Mouse (Mus musculus) gastrocnemius, postnatal 4 days (tissue): ENCODE measurements around the gene Unc13c. TPM values are rescaled to one million over a fixed set of nuclear protein-coding genes. Genes with fewer than 3 reads are reported as not detected.
A peak's percentile ranks its signal among the peaks of the same experiment; 100 is the strongest.

ENCODE experiments used
- DNase-seq, 2 experiments: peaks; one replicate each; pipeline ENCODE4 v3.0.0; 2021 to 2022; ENCODE audit warnings: low spot score in 2 of 2, mixed read lengths in 2 of 2
- long read RNA-seq, 2 experiments: library from polyadenylated mRNA; stranded (forward); transcript quantifications; one replicate each; pipeline ENCODE4 v2.0.0; 2021
- total RNA-seq, 2 experiments: library from RNA; stranded (reverse); gene quantifications; 2 replicates each; pipeline ENCODE4 v1.2.3; 2021

Gene Unc13c
- under 1 TPM; 0.37 to 0.41 TPM for total RNA-seq
- long read RNA-seq, experiment 1 = 0 reads
- long read RNA-seq, experiment 2 = 0 reads

DNA sequence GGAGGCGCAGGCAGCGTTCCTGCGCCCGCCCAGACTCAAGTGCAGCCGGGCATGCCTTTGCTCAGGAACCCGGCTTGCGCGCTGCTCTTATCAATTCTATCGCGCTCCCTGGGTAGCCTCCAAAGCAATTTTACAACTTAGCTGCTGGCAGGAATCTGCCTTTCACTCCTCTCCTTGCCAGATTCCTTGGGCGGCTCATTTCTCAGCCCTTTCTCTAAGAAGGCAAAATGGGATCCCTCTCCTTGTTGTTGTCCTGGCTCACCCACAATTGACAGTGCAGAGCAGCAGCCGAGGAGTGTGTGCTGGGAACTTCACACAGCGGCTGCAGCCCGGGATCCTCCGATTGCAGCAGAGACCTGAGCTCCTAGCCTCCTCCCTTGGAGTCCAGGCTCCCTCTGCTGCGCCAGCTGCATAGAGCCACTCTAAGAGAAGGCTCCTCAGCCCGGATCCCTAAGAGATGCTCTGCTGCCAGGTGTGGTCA lies at the start of gene Unc13c:
Gene Unc13c (minus strand): TSS at position 326 of the 481 bp plus-strand sequence.
- DNase-seq = peak in 1 of 2 experiments; percentile 15

DNA sequence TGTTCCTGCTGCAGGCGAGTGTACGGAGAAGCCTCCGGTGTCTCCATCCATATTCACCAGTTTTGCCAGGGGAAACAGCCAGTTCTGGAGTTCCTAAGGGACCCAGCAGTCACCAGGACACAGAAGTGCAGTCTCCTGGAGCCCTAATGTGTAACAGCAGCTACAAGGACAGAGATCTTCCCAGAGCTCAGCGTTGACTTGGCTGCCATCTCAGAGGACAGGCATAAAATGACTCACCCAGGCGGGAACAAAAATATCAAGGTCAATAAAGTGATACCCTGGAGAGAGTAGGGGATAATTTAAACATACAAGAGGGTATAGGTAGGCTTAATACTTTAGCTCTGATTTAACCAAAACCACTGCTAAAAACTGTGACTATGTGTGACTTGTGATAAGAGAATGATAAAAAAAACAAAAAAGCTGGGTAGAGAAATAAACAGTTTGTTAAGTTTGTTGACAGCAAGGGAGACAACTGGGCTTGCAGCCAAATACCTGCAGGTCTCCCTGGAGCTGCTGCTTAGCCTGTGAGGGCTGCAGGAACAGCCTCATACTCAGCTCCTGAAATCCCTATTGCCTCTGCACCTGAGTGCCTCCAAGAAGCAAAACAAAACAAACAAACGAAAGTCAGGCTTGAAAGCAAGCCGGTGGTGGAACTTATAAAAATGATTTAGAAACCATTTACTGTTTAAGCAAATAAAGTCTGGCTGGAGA lies 39.4 kb upstream of the Unc13c start:
- DNase-seq = no peak

DNA sequence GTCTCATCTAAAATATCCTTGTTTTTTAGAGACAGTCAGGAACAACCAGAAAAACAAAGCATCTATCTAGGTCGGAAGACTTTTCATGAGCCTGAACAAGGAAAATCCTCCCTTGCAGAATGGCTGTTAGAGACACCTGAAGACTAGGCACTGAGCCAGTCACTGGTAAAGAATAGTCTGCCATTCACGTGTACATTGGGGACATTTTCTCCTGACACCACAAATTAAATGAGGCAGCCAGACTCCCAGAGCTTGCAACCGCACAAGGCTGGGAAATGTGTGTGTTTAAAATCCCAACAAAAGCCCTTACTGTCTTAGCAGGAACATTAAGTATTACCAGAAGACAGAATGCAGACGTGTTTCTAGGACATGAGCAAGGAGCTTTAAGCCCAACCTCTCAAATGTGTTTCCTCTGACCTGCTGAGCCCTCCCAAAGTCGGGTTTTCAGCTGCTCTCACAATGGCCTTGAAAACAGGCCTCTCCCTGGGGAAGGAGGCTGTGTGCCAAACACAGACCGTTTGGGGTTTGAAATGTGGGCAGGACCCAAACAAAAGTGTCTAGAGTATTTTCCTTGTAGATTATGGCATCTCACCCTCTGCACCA lies 33.7 kb upstream of the Unc13c start:
- DNase-seq = no peak

DNA sequence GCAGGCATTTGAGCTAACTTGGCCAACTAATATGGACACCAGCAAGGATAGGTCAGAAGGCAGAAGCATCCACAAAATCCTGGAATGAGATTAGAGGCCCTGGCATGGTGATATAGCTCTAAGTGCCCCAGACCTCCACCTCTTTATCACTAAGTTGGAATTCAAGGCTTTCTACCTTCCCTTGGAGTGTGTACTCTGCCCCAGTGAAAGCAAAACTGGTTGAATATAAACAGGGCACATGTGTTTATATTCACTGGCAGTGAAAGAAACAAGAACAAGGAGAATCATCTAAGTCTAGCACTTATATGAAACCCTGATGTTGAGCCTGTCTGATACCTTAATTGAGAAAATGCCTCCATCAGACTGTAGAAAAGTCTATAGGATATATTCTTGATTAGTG lies 19.3 kb upstream of the Unc13c start:
- no peak for DNase-seq

DNA sequence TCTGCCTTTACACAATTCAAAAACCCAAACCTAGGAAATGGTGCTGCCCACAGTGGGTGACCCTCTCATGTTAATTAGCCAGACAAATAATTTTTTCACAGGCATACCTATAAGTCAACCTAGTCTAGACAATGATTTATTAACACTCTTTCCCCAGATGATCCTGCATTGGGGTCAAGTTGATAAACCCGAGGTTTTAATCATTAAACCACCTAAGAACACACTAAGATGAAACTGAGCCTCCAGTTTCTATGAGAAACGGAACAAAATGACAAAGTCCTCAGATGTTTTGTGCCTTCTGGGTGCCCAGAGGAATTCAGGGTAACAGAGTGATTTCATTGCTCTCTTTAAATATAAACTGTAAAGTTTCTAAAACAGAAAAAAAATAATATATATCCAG lies 18.5 kb upstream of the Unc13c start:
- DNase-seq = no peak

DNA sequence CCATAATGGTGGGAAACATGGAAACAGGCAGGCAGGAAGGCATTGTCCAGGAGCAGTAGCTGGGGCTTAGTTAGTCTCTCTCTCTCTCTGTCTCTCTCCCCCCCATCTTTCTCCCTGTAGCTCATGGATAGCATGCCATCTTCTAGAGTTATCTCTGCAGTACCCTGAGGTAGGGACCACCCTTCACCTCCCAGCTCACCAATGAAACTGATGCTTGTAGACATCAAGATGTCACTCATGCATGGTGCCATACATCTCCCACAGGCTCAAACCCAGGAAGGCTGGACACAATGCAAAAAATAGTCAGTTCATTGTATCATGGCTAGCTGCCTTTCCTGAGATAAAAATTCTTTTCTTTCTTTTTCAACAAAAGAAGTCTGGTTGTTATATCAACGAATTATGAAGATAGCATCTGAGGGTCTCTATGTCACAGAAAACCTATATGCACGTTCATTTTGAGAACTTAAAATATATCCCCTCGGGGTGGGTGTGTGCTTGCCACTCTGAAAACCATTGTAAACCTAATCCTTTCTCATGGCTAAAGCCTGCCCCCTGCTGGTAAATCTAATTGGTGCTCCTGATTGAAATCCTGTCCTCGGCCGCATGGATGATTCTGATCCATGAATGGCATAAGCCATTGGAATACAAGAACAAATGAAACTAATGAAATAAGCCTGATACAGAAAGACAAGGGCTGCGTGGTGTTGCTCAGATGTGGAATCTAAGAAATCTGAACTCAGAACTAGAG lies 14.0 kb upstream of the Unc13c start:
- DNase-seq = peak; percentile 42 to 52

DNA sequence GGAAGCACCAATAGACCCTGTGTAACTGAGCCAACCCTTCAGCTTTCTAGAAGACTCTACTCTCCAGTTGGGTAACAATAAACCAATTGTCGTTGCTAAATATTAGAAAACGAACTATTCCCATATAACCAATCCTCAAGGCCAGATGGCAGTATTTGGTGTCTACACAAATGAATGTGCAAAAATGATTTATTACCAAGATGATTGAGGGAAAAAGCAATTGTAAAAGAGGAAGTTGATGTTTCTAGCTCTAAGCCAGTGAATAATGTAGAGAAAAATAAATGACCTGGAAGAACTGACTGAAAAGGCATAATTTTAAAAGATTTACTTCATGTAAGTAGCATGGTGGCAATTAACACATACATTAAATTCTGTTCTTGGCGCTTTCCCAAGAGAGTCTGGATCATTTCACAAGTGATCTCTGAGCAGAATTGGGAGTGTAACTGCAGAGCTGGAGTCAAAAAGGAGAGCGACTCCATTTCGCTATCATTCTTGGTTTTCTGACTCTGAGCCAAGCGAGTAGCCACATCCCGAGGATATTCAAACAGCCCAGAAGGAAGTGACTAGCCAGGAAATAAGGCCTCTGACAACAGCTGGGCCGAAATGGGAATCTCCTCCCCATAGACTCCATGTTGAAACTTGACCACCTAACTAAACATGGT lies 3.7 kb upstream of the Unc13c start:
- no peak for DNase-seq

DNA sequence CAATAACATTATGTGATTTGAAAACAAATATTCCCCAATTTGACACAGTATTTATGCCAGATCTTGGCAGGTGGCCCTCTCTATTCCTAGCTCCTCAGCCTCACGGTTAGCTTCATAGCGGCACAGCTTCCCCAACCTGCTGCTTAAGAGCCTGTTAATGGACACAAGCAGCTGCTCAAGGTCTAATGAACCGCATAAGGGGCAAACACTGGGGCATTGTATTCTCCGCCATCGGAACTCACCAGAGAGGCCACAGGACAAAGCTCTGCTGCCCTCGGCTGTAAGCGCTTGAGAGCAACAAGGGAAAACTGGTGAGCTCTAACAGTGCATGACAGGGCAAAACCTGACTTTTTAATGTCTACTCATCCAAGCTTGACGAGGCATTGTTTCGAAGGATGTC lies 2.0 kb upstream of the Unc13c start:
- peak in 1 of 2 experiments; percentile 8 for DNase-seq

DNA sequence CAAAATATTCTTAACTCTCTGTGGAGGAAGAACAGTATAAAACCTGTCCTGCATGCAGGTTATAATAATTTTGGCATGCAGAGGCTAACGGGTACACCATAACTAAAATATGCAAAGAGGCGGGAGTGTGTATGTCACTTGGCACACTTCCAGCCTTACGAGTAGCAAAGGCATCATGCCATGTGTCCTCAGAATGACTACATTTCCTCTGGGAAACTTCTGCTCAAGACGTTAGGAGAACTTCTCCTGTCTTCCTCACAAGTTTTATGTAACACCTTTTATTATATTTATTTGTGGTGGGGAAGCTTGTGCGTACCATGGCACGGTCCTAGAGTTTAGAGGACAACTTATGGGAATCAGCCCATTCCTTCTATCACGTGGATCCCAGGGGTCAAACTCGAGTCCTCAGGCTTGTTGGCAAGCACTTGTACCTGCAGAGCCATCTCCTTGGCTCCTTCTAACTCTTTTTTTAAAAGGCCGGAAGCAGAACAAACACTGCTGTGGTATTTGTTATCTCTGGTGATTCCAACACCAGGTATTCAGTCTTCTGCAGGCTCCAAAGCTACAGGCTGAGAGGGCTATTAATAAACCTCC lies 3.3 kb downstream of the Unc13c start:
- DNase-seq = no peak

DNA sequence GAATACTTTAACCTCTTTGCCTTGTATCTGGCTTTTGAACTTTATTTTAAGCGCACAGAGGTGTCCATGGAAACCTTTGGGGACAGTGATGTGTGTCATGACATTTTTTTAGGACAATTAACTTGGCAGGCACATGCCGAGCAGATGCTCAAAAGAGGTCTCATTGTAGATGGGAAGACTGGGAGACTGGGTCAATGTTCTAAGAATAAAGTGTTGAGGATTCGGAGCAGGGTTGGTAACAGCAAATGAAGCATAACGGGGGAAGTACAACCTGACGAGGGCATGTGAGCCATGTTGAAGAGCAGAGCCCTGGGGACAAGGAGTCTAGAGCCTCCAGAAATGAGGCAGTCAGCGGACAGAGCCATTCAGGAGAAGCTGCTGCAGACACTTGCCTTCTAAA lies 6.3 kb downstream of the Unc13c start:
- no peak for DNase-seq

DNA sequence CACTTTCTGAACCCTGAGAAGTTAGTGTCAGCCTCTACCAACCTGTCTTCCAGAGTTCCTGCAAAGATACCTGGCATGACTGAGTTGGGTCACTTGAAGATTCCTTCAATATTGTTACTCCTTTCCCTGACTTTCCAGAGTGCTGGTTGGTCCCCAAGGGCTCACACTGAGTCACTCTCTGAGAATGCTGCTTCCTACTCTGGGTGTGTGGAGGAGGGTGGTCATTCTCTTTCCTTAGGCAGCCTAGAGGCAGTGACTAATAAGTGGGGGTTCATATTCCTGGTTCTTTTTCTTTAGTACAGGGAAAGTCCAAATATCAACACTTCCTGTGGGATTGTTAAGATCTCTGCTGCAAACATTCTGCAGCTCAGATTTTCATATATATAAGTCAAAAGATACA lies 16.4 kb downstream of the Unc13c start:
- no peak for DNase-seq

DNA sequence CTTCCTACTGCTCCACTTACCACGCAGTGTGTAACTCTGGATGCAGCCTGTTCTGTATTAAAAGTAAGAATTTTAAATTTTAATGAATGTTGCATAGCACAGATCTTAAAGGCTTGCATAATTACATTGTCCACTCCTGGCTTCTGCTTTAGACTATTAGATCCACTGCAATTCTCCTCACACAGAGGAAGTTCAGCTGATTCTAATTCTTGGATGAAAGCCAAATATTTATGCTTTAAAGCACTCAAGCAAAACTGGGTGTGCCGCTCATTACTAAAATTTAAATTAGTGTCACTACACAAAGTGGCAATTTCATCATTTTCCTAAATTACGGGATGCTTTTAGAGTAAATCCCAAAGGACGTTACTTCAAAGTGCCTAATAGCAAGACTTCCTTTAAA lies 17.2 kb downstream of the Unc13c start:
- no peak for DNase-seq

DNA sequence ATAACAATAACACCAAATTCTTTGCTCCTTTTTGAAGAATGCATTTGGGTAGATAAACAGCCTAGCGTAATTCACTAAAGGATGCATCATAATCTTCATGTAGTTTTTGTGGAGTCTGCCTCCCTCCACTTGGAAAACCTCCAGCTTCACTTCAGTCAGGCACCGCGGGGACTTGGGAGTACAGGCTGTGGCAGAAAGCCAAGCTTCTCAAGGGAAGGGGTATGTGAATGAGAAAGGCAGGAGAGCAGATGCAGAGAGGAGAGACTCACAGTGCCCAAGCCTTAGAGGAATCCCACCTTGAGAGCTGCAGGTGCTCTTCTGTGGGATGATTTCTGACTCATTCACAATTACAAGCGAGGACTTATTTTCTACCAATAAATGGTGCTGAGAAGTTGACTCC lies 33.9 kb downstream of the Unc13c start:
- DNase-seq = no peak

DNA sequence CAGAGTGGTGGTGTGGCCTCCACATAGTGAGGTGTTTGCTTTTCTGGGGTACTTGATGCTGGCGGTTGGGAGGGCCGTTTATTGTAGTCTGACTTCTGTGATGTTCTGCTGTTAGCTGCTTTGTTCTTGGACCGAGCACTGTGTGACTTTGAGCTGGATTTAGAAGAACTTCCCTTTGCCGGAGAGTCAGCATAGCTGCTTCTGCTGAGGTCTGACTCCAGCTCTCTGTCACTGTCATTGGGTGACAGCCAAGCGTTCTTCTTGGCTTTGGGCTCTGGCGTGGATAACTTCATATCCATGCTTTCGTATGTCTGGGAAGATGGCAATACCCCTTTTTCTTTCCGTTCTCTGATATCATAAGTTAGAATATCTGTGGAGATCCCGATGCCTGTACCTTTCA lies 36.8 kb downstream of the Unc13c start:
- DNase-seq = no peak

DNA sequence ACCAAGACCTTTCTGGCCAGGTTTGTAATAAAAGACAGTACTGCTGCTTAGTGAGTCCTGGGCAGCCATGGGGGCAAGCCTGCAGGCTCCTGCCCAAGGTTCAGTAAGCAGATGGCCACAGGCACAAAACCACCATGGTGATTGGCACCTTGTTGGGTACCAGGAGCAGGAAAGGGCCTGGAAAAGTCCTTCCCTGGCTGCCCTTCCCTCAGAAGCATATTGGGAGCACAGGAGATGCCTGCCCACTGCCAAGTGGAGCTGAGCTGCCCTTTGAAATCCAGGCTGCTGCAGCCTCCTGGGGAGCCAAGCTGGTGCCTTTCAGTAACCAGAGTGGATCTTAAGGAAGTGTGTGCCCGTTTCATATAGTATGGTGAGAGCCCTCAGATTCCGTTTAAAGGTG lies 41.5 kb downstream of the Unc13c start:
- DNase-seq = no peak

DNA sequence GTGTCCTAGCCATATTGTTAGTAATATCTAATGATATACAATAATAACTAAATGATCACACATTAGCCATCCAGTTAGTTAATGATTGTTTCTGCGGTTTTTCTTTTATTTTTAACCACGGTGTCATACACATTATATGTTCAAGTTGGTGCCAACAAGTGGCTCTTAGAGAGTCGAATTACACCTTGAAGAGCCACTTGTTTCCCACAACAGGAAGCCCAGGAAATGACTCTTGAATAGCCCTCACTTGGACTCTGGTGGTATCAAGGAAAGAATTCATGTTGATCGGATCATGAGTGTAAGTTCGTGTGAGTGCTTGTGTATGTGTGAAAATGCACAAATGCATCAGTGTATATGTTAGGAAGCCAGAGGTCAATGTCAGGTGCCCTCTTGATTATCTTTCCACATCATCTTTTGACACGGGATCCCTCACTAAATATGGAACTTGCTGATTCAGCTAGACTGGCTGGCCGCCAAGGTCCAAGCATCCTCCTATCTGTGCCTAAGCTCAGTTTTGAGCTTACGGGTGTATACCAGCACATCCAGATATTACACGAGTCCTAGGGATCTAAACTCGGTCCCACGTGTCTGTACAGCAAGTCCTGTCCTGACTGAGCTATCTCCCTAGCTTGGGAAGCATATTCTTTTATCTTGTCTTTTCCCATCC lies 46.2 kb downstream of the Unc13c start:
- DNase-seq = no peak

DNA sequence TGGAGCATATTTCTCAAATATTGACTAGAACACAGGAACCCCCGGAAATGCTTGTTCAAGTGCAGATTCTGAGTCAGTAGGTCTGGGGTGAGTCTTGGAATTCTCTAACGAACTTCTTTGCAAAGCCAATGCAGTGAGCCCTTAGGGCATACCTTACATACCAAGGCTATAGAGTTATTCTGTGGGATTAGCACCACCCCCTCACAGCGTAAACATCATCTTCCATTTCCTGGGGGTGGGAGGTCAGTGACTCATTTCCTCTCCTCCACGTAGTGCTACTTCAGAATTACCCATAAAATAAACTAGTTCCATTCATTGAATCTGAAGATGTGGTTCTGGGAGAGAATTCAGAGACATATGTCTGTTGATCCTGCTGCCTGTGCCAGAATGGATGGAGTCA lies 62.8 kb downstream of the Unc13c start:
- no peak for DNase-seq

DNA sequence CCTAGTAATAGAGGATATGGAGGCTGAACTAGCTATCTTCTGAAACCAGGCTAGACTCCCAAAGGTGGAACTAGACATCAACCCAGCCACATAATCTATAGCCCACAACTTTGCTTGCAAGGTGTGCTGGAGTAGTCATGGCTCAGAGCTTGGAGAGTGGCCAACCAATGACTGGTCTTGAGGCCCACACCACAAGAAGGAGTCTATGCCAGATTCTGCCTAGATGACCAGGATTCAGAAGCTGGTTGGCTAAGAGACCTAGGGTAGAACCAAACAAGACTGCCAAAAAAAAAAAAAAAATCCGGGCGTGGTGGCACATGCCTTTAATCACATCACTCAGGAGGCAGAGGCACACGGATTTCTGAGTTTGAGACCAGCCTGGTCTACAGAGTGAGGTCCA lies 70.2 kb downstream of the Unc13c start:
- no peak for DNase-seq

DNA sequence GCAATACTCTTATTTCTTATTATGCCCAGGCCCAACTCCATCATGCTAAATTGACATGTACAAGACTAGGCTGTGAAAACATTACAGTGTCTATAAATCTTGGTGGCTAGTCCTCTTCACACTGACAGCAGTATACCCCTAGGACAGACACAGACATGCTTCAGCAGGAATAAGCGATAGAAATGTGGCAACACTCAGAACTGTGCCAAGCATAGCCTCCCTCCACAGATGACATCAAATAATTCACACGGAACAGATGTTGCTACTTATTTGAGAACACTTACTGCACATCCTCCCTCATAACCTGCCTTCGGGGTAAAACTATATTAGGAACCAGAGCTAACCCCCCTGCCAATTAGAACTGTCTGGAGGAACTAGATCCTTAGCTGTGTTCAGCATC lies 72.6 kb downstream of the Unc13c start:
- no peak for DNase-seq

DNA sequence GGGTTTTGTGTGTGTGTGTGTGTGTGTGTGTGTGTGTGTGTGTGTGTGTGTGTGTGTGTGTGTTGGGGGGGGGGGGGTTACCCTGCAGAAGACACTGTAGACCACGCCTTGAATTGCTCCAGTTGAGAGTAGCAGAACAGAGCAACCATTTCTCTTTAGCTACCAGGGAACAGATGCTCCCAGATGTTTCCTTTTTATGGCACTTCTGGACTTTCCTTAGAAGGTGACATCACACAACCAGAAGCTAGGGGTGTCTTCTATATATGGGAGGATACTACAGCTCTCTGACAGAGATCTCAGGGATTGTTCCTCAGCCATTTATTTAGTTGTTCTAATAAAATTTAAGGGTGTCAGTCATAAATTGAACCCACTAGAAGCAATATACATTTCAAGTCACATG lies 85.2 kb downstream of the Unc13c start:
- DNase-seq = no peak

DNA sequence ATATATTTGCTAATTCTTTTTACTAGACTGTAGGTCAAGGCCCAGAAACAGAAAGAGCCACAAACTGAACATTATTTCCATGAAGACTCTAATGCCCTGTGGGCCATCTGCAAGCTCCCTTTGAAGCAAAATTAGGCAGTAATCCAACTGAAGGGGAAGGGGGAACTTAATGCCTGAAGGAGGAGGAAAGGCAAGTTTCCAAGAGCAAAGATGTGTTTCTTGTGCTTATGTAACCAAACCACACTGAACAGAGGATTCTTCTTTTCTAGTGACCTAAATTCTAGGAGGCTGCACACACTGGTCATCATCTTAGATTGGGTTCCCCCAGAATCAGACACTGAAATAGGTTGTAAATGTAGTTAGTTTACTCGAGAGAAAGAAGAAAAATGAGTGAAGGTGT lies 85.6 kb downstream of the Unc13c start:
- no peak for DNase-seq
